Mouse (Mus musculus) spleen, embryonic (tissue): ENCODE measurements around the gene Rrnad1.

Experiments used
- CTCF ChIA-PET: fragments of 350-600 bp; sonication (Branson Sonifier 250); formaldehyde crosslinking; loops from one replicate; lab custom pipeline; 2022; lab: Charles Lee

The Rrnad1 gene

DNA sequence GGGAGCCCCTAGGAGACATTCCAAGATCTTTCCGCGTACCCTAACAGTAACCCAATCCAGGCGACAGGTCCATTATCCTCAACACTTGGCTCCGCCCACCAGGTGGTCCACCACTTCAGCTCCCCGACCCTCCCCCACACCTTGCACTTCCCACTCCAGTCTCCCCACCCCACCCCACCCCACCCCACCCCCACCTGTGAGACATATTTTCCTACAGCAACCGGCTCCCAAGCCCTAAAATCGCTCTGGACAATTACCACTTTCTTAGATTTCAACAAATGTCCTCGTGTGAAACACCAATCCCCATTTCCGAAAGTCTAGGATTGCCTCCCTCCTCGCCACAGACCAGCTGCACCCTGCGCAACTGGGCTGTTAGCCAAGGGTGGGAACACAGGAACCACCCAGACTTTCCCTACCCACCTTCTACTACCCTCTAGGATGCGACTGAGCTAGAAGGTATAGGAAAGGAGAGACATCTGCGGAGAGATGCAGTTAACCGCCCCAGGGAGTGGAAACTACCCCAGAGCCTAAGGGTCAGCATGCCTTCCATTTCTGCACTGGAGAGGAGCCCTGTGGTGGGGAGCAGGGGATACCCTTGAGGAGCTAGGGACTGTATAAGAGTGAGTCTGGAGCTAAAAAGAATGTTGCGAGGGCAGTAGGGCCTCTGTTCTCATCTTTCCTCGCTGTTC is 18.9 kb upstream of the Rrnad1 start:
- CTCF ChIA-PET: interaction anchor here (0.5 to 0.7 kb wide), 3 partner anchors 91 to 1932 kb away, joined by 3 to 5 read pairs (median 3); no protein-coding TSS in a partner anchor

DNA sequence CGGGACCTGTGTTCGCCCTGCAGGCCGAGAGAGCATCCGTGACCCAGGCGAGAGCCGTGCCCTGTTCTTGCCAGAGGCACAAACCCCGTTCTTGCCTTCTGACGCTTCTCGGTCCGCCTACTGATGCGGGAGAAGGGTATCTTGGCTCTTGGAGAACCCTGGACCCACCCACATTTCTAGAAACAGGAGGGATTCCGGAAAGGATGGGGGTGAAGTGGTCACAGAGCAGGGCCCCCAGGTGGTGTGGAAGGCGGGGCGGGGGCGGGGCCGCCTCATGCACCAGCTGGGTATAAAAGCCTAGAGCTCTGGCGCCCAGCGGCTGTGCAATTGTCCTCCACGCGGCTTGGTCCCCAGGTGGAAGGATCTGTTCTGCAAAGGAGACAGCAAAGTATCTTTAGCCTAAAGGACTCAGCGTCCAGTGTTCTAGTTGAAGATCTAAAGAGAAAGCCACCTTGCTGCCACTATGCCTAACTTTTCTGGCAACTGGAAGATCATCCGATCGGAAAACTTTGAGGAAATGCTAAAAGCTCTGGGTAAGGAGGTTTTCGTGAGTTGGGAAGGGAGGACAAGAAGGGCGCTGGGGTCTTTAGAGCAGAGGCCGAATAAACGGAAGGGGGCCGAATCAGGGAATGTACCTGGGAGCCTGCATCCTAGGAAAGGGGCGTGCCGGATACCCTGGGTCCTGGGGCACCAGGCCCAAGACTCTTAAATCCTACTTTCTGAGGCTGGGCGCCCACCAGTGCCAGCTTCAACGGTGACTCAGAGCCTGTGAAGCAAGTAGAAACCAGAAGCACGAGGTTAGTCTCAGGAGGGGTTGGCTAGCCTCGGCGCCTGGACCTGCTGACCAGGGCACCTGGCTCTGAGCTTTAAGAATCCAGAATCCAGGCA is 18.1 kb upstream of the Rrnad1 start, which contains the start of gene Crabp2:
Gene Crabp2 (plus strand): TSS at position 289 of the 888 bp plus-strand sequence.
- CTCF ChIA-PET: interaction anchor here (0.7 kb wide), 2 partner anchors 48 to 90 kb away, joined by 5 to 7 read pairs; no protein-coding TSS in a partner anchor

DNA sequence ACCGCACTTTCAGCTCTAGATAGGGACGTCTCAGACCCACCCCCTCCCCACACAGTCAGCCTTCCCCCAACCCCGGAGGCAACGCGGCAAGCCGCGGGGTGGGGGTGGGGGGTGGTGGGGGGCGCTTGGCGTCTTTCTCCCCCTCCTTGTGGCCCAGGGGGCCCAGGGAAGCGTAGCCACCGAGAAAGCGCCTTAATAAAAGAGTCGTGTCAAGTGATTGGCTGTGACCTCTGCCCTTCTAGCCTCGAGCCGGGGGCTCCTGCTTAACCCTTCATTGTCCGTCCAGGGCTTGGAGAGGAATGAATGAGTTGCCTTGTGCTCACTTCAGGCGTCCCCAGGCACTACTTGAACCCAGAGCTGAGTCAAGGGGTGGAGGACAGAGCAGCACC is 17.3 kb upstream of the Rrnad1 start:
- CTCF ChIA-PET: interaction anchor here (0.7 kb wide), 1 partner anchor 48 kb away, joined by 7 read pairs; no protein-coding TSS in a partner anchor

DNA sequence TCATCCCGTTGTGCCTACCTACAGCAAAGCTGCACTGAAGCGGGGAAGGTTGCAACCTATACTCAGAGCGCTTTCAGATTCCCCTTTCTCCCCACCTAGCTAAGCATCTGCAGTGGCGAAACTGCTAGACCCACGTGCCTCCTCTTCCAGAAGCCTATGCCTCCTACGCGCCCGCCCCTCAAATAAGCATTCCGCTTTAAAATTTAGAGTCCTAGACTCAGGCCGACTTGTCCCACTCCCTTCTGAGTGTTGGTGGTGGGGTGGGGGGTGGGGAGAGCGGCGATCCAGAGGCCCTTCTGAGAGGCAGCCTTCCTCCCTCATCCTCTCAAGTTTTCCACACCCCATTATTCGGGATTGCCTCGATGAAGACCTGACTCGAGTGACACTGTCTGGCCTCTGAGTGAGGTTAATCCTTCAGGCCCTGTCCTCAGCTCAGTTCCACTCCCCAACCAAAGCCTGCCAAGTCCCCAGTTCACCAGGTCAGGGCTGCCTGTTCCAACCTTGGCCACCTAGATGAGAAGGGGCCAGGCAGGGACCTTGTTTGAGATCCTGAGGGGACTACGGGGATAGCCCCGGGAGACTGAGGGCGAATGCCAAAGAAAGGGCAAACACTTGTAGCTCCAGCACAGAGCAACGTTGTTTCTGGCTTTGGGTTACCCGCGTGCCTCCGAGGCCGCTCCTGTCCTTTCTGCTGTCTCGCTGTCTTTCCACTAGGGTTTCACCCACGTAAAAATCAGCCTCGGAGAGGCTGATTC is 16.7 kb upstream of the Rrnad1 start:
- CTCF ChIA-PET: interaction anchor here (1.2 kb wide), 1 partner anchor 11 kb away, joined by 3 read pairs; no protein-coding TSS in a partner anchor

DNA sequence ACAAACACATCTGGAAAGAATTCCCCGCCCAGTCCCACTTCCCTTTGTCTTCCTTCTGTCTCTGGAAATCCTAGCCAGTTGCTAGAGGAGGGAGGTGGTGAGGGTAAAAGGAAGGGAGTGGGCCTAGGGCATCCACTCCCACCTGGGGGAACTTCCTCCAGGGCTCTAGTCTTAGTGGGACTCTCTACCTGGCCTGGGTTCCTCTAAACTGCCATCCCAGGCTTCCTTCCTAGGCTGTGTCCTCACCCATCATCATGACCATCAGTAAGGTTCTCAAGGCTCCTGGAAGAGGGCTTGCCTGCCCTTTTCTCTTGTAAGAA is 16.0 kb upstream of the Rrnad1 start:
- CTCF ChIA-PET: interaction anchor here (1.2 kb wide), 1 partner anchor 10 kb away, joined by 3 read pairs; no protein-coding TSS in a partner anchor

DNA sequence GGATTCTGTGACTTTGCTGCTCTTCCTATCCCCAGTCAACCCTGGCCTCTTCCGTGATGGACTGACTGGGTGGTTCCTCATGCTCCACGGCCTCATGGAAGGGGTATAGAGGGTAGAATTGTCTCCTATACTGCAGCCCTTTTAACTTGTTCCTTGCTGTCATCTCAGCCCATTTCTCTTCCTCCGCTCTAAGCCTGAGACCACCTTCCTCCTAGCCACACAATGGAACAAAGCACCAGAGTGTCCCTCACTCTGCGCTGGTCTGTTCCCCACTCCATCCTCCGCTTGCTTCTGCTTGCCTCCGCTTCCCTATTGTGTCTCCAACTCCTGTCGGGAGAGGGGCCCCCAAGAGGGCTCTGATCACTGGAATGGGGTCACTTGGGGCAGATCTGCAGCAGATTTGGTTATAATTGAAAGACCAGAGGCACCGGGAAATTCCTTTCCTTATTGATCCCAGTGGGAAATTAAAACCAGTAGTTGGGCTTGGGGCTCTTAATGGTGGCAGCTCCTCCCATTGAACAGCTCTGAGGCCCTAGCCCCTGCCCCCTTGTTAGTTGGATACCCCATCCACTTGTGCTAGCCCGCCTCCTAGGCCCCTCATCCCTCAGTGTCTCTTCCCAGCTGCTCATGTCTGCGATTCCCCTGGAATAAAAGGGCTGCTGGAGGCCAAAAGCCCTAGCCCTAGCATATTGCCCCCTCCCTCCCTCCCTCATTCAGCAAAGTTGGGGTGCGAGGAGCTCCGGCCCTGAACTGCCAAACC is 15.4 kb upstream of the Rrnad1 start:
- CTCF ChIA-PET: interaction anchor here (1.2 kb wide), 1 partner anchor 10 kb away, joined by 3 read pairs; no protein-coding TSS in a partner anchor

DNA sequence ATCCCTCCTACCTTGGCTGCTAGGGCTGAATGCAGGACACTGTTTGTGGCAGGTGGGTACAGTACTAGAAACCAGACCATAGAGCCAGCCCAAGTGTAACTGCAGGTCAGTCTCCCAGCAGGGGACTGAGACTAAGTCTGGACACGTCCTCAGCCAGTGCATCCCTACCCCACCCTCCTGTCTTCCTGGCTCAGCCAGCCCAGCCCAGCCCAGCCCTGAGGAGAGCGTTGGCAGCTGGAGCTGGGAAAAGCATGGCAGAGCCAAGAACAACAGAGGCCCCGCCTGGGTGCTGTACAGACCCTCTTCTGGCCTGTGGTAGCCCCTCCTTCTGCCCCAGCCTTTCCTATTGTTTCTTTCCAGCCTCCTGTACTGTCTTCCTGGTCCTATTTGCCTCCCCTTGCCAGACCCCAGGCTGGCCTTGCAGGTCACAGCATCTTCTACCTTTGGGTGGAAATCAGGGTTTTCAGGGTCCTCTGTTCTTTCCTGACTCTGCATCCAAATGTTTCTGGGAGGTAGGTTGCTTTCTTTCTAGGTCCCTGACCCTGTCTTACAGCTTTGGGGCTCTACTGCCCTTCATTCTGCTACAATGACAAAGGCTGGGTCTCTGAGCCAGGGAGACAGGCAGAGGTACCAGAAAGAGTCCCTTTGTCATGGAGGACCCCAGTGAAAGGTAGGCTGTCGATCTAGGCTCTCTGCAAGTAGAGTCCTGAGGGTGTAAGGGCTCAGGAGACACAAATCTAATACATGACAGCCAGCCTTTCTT is 14.5 kb upstream of the Rrnad1 start:
- CTCF ChIA-PET: no interaction called here

DNA sequence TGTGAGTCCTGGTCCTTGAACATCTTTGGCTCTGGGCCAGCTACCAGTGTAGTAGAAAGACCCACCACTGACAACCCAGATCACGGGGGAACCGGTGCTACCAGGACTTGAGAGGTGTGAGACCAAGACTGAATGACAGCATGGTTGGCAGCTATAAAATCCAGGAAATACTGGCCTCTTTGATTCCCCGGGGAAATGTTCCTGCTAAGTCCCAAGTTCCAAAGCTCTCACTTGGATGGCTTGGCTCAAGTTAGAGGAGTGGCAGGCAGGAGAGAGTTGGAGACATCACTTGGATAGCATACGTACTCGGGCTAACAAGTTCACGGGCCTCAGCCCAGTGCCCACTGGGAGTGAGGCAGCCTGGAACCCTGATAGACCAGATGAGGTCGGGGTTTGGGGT is 13.1 kb upstream of the Rrnad1 start:
- CTCF ChIA-PET: interaction anchor here (0.5 kb wide), 1 partner anchor 388 kb away, joined by 20 read pairs; no protein-coding TSS in a partner anchor

DNA sequence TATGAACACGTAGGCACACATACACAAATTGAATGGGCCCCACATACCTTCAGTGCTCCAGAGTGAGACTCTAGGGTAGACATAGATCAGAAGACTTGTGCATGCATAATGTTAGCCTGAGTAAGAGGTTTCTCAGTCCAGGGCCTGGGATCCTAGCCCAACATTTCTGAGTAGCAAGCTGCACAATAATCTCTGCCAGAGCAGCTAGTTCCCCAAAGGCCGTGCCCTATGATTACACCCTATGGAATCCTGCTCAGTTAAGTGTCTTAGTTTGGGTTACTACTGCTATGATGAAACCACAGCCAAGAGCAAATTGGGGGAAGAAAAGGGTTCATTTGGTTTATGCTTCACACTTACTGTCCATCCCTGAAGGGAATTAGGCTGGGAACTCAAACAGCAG is 12.0 kb upstream of the Rrnad1 start:
- CTCF ChIA-PET: no interaction called here

DNA sequence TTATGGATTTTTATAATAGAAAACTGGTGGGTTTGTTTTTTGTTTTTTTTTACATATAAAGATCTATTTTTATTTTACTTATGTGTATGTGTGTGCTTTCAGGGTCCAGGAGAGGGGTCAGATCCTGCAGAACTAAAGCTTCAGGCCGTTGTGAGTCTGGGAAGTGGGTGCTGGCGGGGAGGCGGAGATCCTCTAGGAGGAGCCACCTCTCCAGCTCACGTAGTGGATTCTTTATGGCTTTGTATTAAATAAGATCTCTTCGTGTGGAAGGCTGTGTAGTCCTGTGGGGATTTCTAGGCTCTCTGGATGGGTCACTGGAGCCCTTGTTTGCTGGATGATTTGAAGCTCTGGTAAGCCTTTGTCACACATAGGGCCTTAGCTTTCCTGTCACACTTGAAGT is 10.1 kb upstream of the Rrnad1 start:
- CTCF ChIA-PET: no interaction called here

DNA sequence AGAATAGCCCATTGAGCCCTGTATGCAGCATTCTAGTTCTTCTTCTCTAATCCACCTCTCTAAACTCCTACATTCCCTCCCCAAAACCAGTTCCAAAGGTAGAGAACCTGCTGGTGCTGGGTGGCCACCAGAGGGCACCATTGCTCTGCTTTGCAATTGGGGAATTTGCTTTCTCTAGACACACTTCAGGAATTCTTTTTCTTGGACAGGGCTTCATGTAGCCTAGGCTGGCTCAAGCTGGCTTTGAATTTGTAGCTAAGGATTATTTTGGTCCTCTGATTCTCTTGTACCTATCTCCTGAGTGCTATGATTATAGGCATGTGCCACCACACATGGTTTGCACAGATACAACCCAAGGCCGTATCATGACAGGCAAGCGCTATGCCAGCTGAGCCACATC is 5.3 kb upstream of the Rrnad1 start:
- CTCF ChIA-PET: interaction anchor here (0.5 to 1.4 kb wide), 4 partner anchors 11 to 1354 kb away, joined by 3 to 7 read pairs (median 4); no protein-coding TSS in a partner anchor

DNA sequence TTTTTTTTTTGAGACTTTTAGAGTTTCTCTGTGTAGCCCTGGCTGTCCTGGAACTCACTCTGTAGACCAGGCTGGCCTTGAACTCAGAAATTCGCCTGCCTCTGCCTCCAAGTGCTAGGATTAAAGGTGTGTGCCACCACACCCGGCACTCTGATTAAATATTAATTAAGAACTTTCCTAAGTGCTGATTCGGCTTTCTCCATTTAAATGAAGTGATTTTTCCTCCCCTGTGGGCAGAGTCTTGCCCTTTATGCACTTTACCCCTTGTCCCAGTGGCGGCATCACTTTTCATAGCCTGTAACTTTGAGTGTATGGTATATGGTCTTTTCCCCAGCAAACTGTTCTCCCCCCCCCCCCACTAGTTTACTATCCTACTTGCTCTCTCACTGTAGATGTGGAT is 4.7 kb upstream of the Rrnad1 start:
- CTCF ChIA-PET: interaction anchor here (0.8 to 1.4 kb wide), 2 partner anchors 26 to 1149 kb away, joined by 3 to 7 read pairs; no protein-coding TSS in a partner anchor

DNA sequence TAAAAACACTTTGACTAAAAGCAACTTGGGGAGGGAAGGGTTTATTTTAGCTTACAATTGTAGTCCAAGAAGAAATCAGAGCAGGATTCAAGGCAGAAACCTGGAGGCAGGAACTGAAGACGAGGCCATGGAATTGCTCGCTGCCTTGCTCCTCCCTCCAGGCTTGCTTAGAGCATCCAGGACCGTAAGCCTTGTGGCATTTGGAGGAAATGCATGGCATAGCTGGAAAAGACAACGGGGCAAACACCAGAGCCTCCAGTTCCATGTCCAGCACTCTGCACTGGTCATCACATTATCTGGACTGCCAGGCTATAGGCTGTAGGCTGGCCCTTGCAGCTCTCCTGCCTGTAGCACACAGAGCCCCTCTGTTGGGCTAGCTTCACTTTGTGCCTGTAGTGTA is 4.0 kb upstream of the Rrnad1 start:
- CTCF ChIA-PET: interaction anchor here (0.8 kb wide), 1 partner anchor 1148 kb away, joined by 3 read pairs; no protein-coding TSS in a partner anchor

DNA sequence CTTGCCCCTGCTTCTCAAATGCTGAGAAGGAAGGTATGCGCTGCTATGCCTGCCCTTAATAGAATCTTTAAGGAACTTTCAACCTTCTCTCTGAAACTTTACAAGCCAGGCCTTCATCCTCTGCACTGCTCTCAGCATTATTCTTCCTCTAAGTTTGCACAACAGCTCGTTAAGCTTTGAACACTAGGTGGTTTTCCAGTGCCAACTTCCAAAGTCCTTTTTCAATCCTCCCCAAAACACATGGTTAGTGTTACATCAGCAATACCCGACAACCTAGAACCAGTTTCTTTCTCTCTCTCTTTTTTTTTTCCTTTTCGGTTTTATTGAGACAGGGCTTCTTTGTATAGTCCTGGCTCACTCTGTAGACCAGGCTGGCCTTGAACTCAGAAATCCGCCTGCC is 3.5 kb upstream of the Rrnad1 start:
- CTCF ChIA-PET: no interaction called here

DNA sequence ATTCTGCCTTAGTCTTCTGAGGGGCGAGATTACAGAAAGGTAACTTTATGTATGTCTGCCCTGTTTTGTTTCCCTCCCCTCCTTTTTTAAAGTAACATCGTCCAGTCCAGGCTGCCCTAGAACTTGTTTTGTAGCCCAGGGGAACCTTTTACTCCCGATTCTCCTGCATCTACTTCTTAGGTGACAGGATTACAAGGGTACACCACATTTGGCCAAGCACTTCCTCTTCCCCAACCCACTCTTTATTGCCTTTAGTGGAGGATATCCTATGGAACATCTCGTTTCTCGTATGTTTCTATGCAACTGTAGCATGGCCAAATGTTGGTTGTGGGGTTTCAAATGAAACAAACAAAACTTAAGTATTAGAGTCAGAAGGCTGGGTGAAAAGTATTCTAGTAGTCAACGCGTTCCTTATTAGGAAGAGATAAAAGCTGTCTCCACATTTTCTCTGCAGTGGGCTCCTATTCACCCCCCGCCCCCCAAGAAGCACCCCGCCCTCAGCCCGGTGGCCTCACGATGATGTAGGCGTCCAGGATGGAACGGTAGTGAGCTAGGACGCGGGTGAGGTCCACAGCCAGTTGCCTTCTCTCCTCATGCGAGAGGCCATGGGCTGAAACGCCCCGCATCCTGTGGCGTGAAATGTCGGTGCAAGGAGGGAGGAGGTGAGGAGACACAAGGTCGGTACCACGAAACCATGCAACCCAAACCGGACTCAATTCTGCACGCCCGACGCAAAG is 1.0 kb downstream of the Rrnad1 start:
- CTCF ChIA-PET: no interaction called here

DNA sequence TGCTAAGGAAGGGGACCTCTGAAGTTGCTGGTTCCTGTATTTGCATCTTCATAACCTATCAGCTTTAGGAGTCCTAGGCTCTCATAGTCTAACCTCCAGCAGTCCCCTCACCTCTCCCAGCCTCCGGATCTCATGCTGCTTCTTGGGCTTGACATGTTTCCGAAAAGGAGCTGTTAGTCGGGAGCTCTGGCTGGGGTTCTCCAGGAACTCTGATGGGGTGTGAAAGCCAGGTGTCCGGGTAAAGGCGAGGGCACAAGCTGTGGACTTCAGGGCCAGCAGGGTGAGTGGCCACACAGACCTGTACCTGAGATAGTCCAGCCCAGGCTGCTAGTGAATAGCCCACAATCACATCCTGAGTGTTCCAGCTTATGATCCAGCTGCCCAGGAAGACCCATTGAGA is 3.1 kb downstream of the Rrnad1 start:
- CTCF ChIA-PET: no interaction called here

DNA sequence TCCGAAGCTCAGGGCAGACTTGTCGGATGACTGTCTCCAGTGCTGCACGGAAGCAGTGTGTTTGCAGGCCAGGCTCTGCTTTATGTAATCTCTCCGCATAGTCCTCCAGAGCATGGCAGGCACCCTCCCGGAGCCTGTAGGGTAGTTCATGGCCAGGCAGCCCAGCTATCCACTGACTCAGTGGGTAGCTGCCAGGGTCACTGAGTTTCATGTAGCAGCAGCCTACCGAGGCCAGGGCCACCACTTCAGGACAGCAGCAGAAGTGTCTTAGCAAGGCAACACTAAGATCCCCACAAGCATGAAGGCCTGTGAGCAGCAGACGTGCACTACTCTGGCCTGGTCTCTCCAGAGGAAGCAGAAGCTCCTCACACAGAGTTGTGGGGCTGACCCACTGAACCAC is 5.5 kb downstream of the Rrnad1 start:
- CTCF ChIA-PET: no interaction called here

DNA sequence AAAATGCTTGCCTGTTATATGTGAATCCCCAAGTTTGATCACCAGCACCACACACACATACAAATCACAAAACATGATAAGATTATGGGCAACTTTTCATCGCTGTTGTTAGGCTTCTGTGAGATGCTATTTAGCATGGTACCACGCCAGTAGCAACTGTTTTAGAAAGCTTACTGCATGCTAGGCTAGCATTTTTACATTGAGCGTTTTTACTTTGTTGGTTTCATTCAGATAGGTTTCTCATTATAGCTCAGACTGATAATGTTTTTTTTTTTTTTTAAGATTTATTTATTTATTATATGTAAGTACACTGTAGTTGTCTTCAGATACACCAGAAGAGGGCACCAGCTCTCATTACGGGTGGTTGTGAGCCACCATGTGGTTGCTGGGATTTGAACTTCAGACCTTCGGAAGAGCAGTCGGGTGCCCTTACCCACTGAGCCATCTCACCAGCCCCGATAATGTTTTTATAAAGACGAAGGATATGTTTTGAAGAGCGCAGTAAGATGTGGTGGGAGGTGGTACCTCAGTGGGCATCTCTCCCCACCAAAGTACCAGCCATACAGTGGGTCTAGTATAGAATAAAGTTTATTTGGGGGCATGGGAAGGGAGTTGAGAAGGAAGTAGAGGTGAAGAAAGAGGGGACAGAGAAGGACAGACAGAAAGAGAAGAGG is 10.1 kb downstream of the Rrnad1 start:
- CTCF ChIA-PET: no interaction called here
